Mouse (Mus musculus) heart, adult 2 months (tissue): ENCODE results near the gene Nr6a1. TPM values are rescaled to one million over a fixed set of nuclear protein-coding genes. Genes with fewer than 3 reads are reported as not detected.

Experiments
- DNase-seq, 2 experiments: peaks; one replicate each; pipeline ENCODE4 v3.0.0; 2021
- H3K27ac ChIP-seq: fragments of 200-600 bp; 2 replicates; pipeline ENCODE4 v1.8.1; 2022
- H3K27me3 ChIP-seq: fragments of 200-500 bp; 2 replicates; pipeline ENCODE4 v1.6.1; 2012; ENCODE audit warnings: mild to moderate bottlenecking, low read length, inconsistent platforms, mixed read lengths; ENCODE audit not compliant: control insufficient read depth, insufficient read depth
- H3K36me3 ChIP-seq: fragments of 200-500 bp; 2 replicates; pipeline ENCODE4 v1.6.1; 2012; ENCODE audit warnings: low read length, inconsistent platforms; ENCODE audit not compliant: control insufficient read depth, insufficient read depth
- H3K4me1 ChIP-seq: fragments of 200-500 bp; 2 replicates; pipeline ENCODE4 v1.6.1; 2011; ENCODE audit warnings: low read length; ENCODE audit not compliant: control insufficient read depth, insufficient read depth
- H3K4me3 ChIP-seq: fragments of 200-600 bp; 2 replicates; pipeline ENCODE4 v1.8.1; 2022
- H3K79me2 ChIP-seq: fragments of 200-500 bp; replicated peaks from 2 replicates; pipeline ENCODE4 v1.6.1; 2012; ENCODE audit warnings: mild to moderate bottlenecking, inconsistent platforms, low read length, moderate library complexity, mixed read lengths; ENCODE audit not compliant: control insufficient read depth, insufficient read depth
- H3K9ac ChIP-seq: fragments of 200-500 bp; 2 replicates; pipeline ENCODE4 v1.6.1; 2012; ENCODE audit warnings: low read depth, mild to moderate bottlenecking, control low read depth, inconsistent platforms, low read length, mixed read lengths
- CTCF ChIP-seq: fragments of 200-600 bp; IDR thresholded peaks from 2 replicates; pipeline ENCODE4 v1.8.1; 2022; ENCODE audit warnings: antibody characterized with exemption, mild to moderate bottlenecking, moderate library complexity
- EP300 ChIP-seq: fragments of 200-500 bp; IDR thresholded peaks from 2 replicates; pipeline ENCODE4 v1.6.1; 2011; ENCODE audit warnings: low read depth, low read length, control low read depth; ENCODE audit not compliant: insufficient read depth
- POLR2A ChIP-seq: fragments of 200-500 bp; IDR thresholded peaks from 2 replicates; pipeline ENCODE4 v1.6.1; 2011; ENCODE audit warnings: mild to moderate bottlenecking, low read depth, low read length, control low read depth; ENCODE audit not compliant: insufficient read depth
- WGBS: fragments of 180-500 bp; shearing (Covaris S2); methylation state at CpG from one replicate; pipeline ENCODE4 v1.1.7; 2018; 5-methylcytosine and 5-hydroxymethylcytosine counted together
- intact Hi-C: fragments of 180-260 bp; cut with DNase I; formaldehyde crosslinking; loops from one replicate; pipeline ENCODE4 v1.15.1; 2025
- polyA plus RNA-seq: library from polyadenylated mRNA; depleted of rRNA; stranded (reverse); fragments of >200 nt; gene quantifications from 2 replicates; pipeline ENCODE4 v1.2.3, GENCODE M21; 2012
- total RNA-seq, 2 experiments: library from RNA; stranded (reverse); gene quantifications; 2 replicates each; pipeline ENCODE4 v1.2.3; 2021

The Nr6a1 gene
- total and polyA plus RNA-seq, 3 experiments: 1.2 to 1.4 (median 1.3) TPM

- no peak for TF ChIP-seq EP300
- no peak for TF ChIP-seq CTCF
- TF ChIP-seq POLR2A: no peak
- Histone ChIP-seq H3K27ac (no peak overlapping the region), H3K27me3 (peaks cover 41% of the 10 kb centered on the region), H3K9ac (no peak overlapping the region), H3K79me2 (no peaks in the 10 kb centered on the region), H3K4me1 (no peaks in the 10 kb centered on the region; the same call in none of the 2 replicates), H3K4me3 (no peak overlapping the region), H3K36me3 (no peaks in the 10 kb centered on the region)
- intact Hi-C loops: loop anchor here (10.0 kb wide), 1 partner anchor 357 kb away; no protein-coding TSS in a partner anchor
- WGBS: 13% methylated on average over 58 of the region's 58 CpGs
- DNase-seq: no peak
Measured at GRCm38 (mm10) chr2:38712076-38712768, 215.3 kb downstream of the Nr6a1 start.

- TF ChIP-seq CTCF (no peak), EP300 (no peak)
- H3K27me3 ChIP-seq: peaks cover 41% of the 10 kb centered on the region
Measured at GRCm38 (mm10) chr2:38711421-38711861, 216.0 kb downstream of the Nr6a1 start.

DNA sequence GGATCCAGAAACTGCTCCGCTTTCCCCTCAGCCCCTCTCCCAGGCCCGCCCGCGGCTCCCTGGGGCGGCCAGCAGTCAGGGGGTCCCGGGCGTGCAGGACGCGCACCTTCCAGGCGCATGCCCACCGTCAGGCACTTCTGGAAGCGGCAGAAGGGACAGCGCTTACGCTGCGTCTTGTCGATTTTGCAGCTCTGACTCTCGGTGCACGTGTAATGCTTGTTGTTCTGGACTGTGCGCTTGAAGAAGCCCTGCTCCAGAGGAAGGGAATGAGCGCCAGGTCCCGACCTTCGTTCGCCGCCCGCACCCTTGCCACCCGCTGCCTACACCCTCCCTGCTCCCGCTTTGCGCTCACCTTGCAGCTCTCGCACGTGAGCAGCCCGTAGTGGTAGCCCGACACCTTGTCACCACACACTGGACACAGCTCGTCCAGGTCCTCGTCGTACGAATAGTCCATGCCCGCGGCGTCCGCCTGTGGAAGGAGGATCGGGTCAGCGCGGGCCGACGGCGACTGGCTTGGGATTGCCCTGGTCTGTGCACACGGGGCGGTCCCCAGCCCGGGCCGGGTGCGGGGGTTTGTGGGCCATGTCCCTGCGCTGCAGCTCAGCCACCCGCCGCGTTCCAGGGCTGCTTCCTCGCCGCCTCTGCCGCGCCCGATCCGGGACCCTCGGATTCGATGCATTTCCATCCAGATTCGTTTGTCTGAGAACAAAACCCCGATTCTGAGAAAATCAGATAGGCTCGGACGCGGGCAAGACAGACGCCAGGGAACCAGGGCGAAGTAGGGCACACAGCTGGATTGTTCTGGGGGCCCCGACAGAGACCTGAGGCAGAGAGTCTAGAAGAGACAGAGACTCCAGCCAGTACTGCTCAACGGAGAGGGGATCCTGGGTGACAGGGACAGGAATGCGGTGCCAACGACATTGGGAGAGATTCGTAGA is 216.9 kb downstream of the Nr6a1 start:
- Histone ChIP-seq H3K27ac (no peak overlapping the region), H3K79me2 (no peaks in the 10 kb centered on the region), H3K4me3 (peak overlapping the region; percentile 36; the same call in 1 of the 2 replicates), H3K27me3 (peaks cover 41% of the 10 kb centered on the region), H3K36me3 (no peaks in the 10 kb centered on the region), H3K9ac (no peak overlapping the region), H3K4me1 (no peaks in the 10 kb centered on the region; the same call in none of the 2 replicates)
- TF ChIP-seq CTCF (no peak), EP300 (no peak), POLR2A (no peak)
- peak; percentile 15 to 47 for DNase-seq
- intact Hi-C loops: loop anchor here (10.0 kb wide), 1 partner anchor 356 kb away; no protein-coding TSS in a partner anchor
- 3% methylated on average over 75 of the region's 75 CpGs for WGBS

More at GRCm38 (mm10) chr2:38711421-38711861, 216.0 kb downstream of the Nr6a1 start:
- H3K36me3 ChIP-seq: no peaks in the 10 kb centered on the region
- no peak overlapping the region for H3K9ac ChIP-seq
- no peak overlapping the region for H3K4me3 ChIP-seq
- peak in 1 of 2 experiments; percentile 32 for DNase-seq
- H3K27ac ChIP-seq: no peak overlapping the region
- no peaks in the 10 kb centered on the region; the same call in none of the 2 replicates for H3K4me1 ChIP-seq
- intact Hi-C loops: loop anchor here (10.0 kb wide), 1 partner anchor 357 kb away; no protein-coding TSS in a partner anchor
- H3K79me2 ChIP-seq: no peaks in the 10 kb centered on the region
- WGBS: 3% methylated on average over 40 of the region's 40 CpGs

- Histone ChIP-seq H3K4me3 (no peak overlapping the region), H3K79me2 (no peaks in the 10 kb centered on the region), H3K4me1 (no peaks in the 10 kb centered on the region; the same call in none of the 2 replicates), H3K27me3 (peaks cover 42% of the 10 kb centered on the region), H3K9ac (no peak overlapping the region), H3K36me3 (no peaks in the 10 kb centered on the region), H3K27ac (no peak overlapping the region)
- WGBS: 37% methylated on average over 12 of the region's 12 CpGs
- TF ChIP-seq CTCF (no peak), EP300 (no peak), POLR2A (no peak)
- DNase-seq: peak in 1 of 2 experiments; percentile 43
- intact Hi-C loops: no loop called here
Measured at GRCm38 (mm10) chr2:38708907-38709688, 218.4 kb downstream of the Nr6a1 start.

DNA sequence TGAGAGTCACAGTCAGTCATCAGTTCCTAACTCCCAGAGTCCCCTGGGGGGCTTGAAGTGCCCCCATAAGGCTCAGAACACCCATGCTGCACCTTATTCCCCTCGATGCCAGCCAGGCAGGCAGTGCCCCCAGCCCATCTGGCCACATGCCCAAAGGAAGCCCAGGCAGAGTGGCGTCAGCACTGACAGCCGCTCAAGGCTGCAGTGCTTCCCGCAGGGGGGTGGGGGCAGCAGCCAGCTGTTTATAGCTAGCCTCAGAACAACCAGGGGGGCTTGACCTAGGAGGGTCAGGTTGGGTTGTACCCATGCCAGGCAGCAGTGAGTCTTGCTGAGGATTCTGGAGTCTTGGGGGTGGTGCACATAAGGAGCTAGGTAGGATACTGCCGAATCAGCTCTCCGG is 220.8 kb downstream of the Nr6a1 start:
- H3K4me1 ChIP-seq: no peaks in the 10 kb centered on the region; the same call in none of the 2 replicates
- no peak overlapping the region for H3K9ac ChIP-seq
- 27% methylated on average over 6 of the region's 6 CpGs for WGBS
- peaks cover 32% of the 10 kb centered on the region for H3K27me3 ChIP-seq
- no peaks in the 10 kb centered on the region for H3K79me2 ChIP-seq
- no peaks in the 10 kb centered on the region for H3K36me3 ChIP-seq
- intact Hi-C loops: no loop called here
- peak in 1 of 2 experiments; percentile 31 for DNase-seq
- TF ChIP-seq CTCF (no peak), POLR2A (no peak), EP300 (no peak)
- H3K27ac ChIP-seq: peak overlapping the region; percentile 45
- H3K4me3 ChIP-seq: no peak overlapping the region
